Mouse (Mus musculus) ovary, postnatal 14 days (tissue): ENCODE measurements around the gene B3gnt4.

ENCODE experiments used
- DNase-seq: peaks from one replicate; pipeline ENCODE4 v3.0.0; 2022; ENCODE audit warnings: low spot score

Gene B3gnt4

GRCm38 (mm10) chr5:123525916-123526495 lies 15.7 kb downstream of the B3gnt4 start:
- no peak for DNase-seq

GRCm38 (mm10) chr5:123528641-123529040 lies 18.4 kb downstream of the B3gnt4 start:
- DNase-seq, result no peak

GRCm38 (mm10) chr5:123530056-123530455 lies 19.8 kb downstream of the B3gnt4 start:
- DNase-seq, result no peak

- DNase-seq, result no peak
Measured at GRCm38 (mm10) chr5:123533801-123534200, 23.5 kb downstream of the B3gnt4 start.

- no peak for DNase-seq
Measured at GRCm38 (mm10) chr5:123555693-123556092, 45.4 kb downstream of the B3gnt4 start.

- no peak for DNase-seq
Measured at GRCm38 (mm10) chr5:123556451-123556850, 46.2 kb downstream of the B3gnt4 start.

- no peak for DNase-seq
Measured at GRCm38 (mm10) chr5:123559588-123559987, 49.3 kb downstream of the B3gnt4 start.

- DNase-seq, result no peak
Measured at GRCm38 (mm10) chr5:123561128-123561527, 50.9 kb downstream of the B3gnt4 start.
